Mouse (Mus musculus): ENCODE measurements at regions not wholly inside any gene's neighbourhood (a gene's known extent, or its start where the extent isn't known, plus 50 kb on each side); places are given as distances from the start of the nearest gene placed in this dataset.

- TF ChIP-seq CTCF (IDR thresholded peaks at IDR 0.05; ENCODE audit: borderline replicate concordance, extremely low read depth, insufficient read depth, insufficient read length): no peak
- no peak for TF ChIP-seq POLR2A (IDR thresholded peaks at IDR 0.05; ENCODE audit: borderline replicate concordance, extremely low read depth, insufficient read depth, insufficient read length, poor library complexity, severe bottlenecking)
Measured at GRCm38 (mm10) chr5:63545482-63545881, 103.4 kb upstream of the Nwd2 start.

All from brain, embryonic 14.5 days (tissue).